Mouse (Mus musculus): ENCODE results near the gene Mr1.

The Mr1 gene

GRCm38 (mm10) chr1:155134866-155135265, 11.7 kb downstream of the Mr1 start:
- in situ Hi-C loops (cut with MboI; ENCODE audit: low sequenced_read_pairs): no loop called here

GRCm38 (mm10) chr1:155127429-155127934, 19.1 kb downstream of the Mr1 start:
- in situ Hi-C loops (cut with MboI; ENCODE audit: low sequenced_read_pairs): no loop called here

GRCm38 (mm10) chr1:155126716-155127115, 19.9 kb downstream of the Mr1 start:
- in situ Hi-C loops (cut with MboI; ENCODE audit: low sequenced_read_pairs): no loop called here

DNA sequence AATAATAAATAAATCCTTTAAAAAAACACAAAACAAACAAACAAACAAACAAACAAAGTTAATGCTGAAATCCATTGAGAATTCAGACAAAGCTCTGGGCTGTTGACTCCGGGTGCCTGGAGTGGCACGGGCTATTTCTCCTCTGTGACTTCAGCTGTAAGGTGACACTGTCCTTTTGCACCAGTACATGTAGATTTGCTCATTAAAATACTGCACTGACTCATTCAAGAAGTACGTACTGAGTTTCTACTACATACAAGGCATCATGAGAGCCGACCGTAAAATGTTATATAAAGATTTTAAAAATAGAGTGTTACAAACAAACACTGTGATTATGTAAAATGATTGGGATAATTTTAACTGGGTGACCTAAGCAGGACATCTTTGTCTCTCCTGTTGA, 22.2 kb downstream of the Mr1 start:
- in situ Hi-C loops (cut with MboI; ENCODE audit: low sequenced_read_pairs): no loop called here

DNA sequence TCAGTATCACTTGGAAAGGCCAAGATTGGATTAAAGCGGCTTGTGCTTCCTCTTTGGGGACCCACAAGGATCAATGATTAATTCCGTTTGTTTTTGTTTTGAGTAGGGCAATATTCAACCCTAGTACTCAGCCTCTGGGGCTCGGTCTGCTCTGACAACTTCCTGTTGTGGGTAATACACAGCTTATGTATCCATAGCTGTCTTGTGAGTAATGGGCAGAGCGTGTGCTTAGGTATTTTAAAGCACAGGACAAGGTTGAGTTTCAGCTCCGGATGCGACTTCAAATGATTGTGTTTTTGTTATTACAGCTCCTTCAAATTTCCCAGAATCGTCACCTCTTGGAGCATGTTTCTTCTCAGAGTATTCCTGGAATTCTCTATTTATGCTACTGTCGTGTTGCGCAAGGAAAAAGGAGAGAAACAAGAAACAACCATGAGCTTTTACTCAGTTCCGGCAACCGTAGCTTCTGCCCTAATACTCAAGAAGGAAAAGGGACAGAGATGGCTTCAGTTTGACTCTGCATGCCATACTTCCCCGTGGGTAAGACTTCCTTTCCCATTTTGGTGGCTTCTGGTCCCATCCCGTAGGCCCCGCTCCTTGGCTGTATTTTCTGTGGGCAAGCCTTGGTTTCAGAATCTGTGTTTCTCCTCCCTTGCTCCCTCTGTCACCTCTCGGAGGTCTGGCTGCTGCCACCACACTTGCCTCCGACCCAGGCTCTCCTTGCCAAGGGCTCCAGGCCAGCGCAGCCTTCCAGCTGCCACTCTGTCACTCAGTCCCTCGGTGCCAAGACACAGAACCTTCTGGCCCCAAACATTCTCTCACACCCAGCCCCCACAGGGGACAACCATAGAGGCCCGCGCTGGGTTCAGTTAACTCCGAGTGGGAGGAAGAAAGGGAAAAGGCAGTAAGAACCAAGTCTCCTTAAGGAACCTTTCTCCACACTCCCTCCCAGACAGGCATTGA, 24.4 kb downstream of the Mr1 start:
- in situ Hi-C loops (cut with MboI; ENCODE audit: low sequenced_read_pairs): no loop called here

DNA sequence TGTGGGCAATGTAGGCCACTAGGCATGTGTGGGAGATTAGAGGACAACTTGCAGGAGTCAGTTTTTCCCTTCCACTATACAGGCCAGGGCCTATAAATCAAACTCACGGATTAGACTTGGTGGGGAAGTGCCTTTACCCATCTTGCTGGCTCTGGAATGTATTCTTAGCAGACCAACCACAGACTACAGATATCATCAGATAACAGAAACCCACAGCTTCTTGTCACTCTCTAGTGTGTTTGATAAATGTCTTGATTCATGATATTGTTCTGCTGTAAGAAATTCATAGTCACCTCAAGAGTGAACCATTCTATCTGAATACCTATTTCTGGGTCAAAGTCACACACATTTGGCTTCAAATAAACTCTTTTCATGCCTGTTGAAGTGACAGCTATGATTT, 26.9 kb downstream of the Mr1 start:
- in situ Hi-C loops (cut with MboI; ENCODE audit: low sequenced_read_pairs): no loop called here

- in situ Hi-C loops (cut with MboI; ENCODE audit: low sequenced_read_pairs): no loop called here
These were observed 32.7 kb downstream of the Mr1 start for GRCm38 (mm10) chr1:155113946-155114345.

DNA sequence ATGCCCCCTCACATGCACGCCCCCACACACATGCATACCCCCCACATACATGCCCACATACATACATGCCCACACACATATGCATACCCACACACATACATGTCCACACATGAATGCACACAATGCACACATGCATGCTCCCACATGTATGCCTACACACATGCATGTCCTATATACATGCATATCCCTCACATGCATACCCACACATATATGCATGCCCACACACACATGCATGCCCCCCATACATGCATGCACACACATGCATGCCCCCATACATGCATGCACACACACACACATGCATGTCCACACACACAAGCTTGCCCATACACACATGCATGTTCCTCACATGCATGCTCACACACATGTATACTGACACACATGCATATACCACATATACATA, 33.7 kb downstream of the Mr1 start:
- in situ Hi-C loops (cut with MboI; ENCODE audit: low sequenced_read_pairs): no loop called here

GRCm38 (mm10) chr1:155112118-155112517, 34.5 kb downstream of the Mr1 start:
- in situ Hi-C loops (cut with MboI; ENCODE audit: low sequenced_read_pairs): no loop called here

DNA sequence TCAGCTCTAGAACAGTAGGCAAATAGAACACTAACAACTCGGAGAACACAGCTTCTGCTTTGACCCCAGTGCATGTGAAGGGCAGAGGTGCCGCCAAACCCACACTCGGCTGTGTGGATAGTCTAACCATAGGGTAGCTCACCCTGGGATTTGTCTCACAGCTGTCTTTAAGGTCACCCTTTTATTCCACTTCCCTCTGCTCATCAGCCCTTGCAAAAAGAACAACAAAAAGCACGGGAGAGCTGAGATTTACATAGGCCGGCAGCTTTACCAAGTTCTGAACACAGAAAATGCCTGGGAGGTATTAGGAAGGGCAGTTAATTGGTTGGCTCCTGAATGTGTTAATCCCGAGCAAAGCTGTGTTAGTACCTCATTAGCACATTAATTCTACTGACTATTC, 35.1 kb downstream of the Mr1 start:
- in situ Hi-C loops (cut with MboI; ENCODE audit: low sequenced_read_pairs): no loop called here

GRCm38 (mm10) chr1:155109387-155110350, 36.9 kb downstream of the Mr1 start:
- in situ Hi-C loops (cut with MboI; ENCODE audit: low sequenced_read_pairs): no loop called here

DNA sequence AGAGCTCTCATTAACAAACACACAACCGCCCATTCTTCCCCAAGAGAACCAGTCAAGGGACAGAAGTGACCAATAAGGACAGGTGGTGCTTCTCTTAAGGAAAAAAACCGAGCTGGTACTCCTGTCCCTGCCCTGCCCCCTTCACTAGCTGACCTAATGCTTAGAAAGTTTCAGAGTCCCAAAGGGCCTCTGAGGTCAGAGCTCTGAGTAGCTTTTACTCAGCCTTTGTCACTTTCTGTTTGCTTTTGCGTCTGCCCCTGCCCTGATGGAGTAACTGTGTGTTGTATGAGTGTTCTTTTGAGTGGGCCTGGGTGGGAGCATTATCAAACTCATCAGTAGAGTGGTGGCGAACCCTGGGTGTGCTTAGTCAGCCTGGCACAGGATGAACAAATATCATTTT, 38.2 kb downstream of the Mr1 start:
- in situ Hi-C loops (cut with MboI; ENCODE audit: low sequenced_read_pairs): no loop called here

GRCm38 (mm10) chr1:155107843-155108242, 38.8 kb downstream of the Mr1 start:
- in situ Hi-C loops (cut with MboI; ENCODE audit: low sequenced_read_pairs): no loop called here

DNA sequence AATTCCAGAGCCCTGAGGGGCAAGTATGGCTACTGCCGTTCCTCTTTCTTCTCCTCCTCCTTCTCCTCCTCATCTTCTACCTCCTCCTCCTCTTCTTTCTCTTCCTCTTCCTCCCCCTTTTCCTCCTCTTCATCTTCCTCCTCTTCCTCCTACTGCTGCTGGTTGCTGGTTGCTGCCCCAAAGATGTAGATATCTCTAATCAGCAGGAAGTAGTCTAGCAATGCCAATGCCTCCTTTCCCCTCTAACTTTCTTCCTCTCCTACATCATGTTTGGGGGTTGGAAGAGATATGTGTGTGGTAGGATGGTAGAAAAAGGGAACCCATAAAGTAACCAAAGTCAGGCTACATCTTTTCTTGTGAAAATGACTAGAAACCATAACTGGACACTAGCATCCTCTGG, 40.3 kb downstream of the Mr1 start:
- in situ Hi-C loops (cut with MboI; ENCODE audit: low sequenced_read_pairs): no loop called here

GRCm38 (mm10) chr1:155103991-155104390, 42.6 kb downstream of the Mr1 start:
- in situ Hi-C loops (cut with MboI; ENCODE audit: low sequenced_read_pairs): no loop called here

DNA sequence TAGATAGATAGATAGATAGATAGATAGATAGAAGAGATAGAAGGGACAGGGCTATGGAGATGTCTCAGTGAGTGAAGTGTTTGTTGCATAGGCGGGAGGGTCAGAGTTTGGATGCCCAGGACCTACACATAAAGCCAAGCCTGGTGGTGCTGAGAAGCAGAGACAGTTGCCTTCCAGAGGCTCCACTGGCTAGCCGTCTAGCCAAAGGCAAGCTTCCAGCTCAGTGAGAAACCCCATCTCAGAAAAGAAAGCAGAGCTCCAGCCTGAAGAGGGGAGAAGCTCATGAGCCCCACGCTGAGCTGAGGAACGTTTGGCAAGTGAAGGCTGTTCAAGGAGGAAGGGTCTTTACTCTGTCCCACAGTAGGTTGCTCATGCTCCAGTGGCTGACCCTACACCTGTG, 44.0 kb downstream of the Mr1 start:
- in situ Hi-C loops (cut with MboI; ENCODE audit: low sequenced_read_pairs): no loop called here

DNA sequence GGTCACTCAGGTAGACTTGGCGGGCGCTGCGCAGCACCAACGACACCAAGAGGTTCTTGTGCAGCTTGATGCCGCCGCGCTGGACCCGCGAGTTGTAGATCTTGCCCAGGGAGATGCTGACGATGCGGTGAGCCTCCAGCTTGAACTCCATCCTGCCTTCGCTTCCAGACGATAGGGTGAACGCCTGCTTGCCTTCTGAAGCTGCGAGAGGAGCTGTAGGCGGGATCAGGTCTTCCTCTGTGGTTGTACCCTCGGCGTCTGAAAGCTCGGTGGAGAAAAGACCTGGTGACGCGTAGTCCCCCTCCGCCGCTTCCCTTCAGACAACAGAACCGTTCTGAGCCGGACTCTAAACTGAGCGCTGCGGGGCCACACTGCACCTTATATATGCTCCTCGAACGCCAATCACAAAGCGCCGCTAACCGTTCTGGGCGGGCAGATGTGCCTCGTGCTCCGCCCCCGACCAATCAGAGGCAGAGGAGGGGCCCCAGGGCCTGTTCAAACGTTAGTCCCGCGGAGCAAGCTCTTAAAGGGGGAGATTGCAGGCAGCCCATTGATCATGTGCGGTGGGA, 47.2 kb downstream of the Mr1 start, which contains the start of gene Ier5:
Ier5 (minus strand) TSS at position 357 of the 569 bp plus-strand sequence.
- in situ Hi-C loops (cut with MboI; ENCODE audit: low sequenced_read_pairs): loop anchor here (5.0 kb wide), 1 partner anchor 47 kb away; no protein-coding TSS in a partner anchor

DNA sequence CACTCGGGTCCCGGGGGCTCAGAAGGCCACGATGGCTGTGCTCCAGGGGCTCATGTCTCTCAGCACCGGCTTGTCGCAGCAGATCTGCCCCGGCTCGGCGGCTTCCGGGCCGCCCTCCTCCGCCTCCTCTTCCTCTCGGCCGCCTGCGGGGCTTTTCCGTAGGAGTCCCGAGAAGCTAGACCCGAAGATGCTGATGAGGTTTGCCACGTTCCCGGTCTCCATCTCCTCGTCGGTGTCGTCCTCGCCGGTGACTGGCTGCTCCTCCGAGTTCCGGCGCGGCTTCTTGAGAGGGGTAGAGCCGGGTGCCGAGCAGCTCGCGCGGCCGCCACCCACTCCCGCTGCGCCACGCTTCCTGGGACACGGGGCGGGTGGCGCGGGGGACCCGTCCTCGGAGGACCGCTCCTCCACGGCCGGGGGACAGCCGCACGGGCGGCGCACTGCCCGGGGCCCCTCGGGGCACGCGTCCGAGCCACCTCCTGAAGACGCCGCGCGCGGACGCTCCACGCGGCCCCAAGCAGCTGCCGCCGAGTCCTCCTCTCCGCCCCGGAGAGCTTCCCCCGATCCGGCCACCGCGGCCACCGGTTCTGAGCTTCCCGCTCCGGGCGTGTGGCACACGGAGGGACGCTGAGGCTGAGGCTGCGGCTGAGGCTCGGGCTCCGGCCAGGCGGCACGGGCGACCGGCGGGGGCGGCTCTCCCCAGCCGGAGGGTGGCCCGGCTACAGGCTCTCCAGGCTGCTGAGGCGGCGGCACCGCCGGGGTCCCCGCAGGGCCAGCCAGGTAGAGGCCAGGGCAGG, 47.9 kb downstream of the Mr1 start:
- in situ Hi-C loops (cut with MboI; ENCODE audit: low sequenced_read_pairs): loop anchor here (5.0 kb wide), 1 partner anchor 46 kb away; no protein-coding TSS in a partner anchor

- in situ Hi-C loops (cut with MboI; ENCODE audit: low sequenced_read_pairs): loop anchor here (5.0 kb wide), 1 partner anchor 46 kb away; no protein-coding TSS in a partner anchor
These were observed 48.6 kb downstream of the Mr1 start for GRCm38 (mm10) chr1:155097931-155098485.

All from CH12F3 (cell line).